Mouse (Mus musculus) heart, embryonic 11.5 days (tissue): ENCODE results near the gene Scgb2a2. TPM values are rescaled to one million over a fixed set of nuclear protein-coding genes. Genes with fewer than 3 reads are reported as not detected.
"Not testable (repeated sequence)": the region's sequence is repeated elsewhere in the genome, so short reads cannot be mapped to it uniquely, and the experiment has no call there.

Source experiments
- ATAC-seq: fragments of 200-750 bp; cut with Nextera tagmentation; replicated peaks from 2 replicates; pipeline ENCODE4 v1.8.0; 2017; ENCODE audit warnings: moderate library complexity; ENCODE audit not compliant: insufficient number of reproducible peaks, low FRiP score, low TSS enrichment
- H3K27ac ChIP-seq: fragments of 300-500 bp; sonication (generic); 2 replicates; pipeline ENCODE4 v1.5.1; 2014; ENCODE audit warnings: mild to moderate bottlenecking, low read depth, low read length
- H3K27me3 ChIP-seq: fragments of 300-500 bp; sonication (generic); 2 replicates; pipeline ENCODE4 v1.6.1; 2014; ENCODE audit warnings: mild to moderate bottlenecking, low read length, mixed read lengths; ENCODE audit not compliant: control insufficient read depth, insufficient read depth
- H3K36me3 ChIP-seq: fragments of 300-500 bp; sonication (generic); 2 replicates; pipeline ENCODE4 v1.6.1; 2014; ENCODE audit warnings: mild to moderate bottlenecking, low read length, moderate library complexity, mixed read lengths; ENCODE audit not compliant: control insufficient read depth, insufficient read depth
- H3K4me1 ChIP-seq: fragments of 300-500 bp; sonication (generic); 2 replicates; pipeline ENCODE4 v1.6.1; 2014; ENCODE audit warnings: low read length; ENCODE audit not compliant: control insufficient read depth, insufficient read depth
- H3K4me2 ChIP-seq: fragments of 300-500 bp; sonication (generic); 2 replicates; pipeline ENCODE4 v1.6.1; 2014; ENCODE audit warnings: mild to moderate bottlenecking, moderate library complexity
- H3K4me3 ChIP-seq: fragments of 300-500 bp; sonication (generic); 2 replicates; pipeline ENCODE4 v1.5.1; 2014; ENCODE audit warnings: low read depth, low read length
- H3K9ac ChIP-seq: fragments of 300-500 bp; sonication (generic); 2 replicates; pipeline ENCODE4 v1.6.1; 2014; ENCODE audit warnings: mild to moderate bottlenecking, low read depth, low read length, moderate library complexity
- H3K9me3 ChIP-seq: fragments of 300-500 bp; sonication (generic); replicated peaks from 2 replicates; pipeline ENCODE4 v1.6.1; 2016; ENCODE audit warnings: low read length; ENCODE audit not compliant: control insufficient read depth
- WGBS: fragments of 180-500 bp; shearing (Covaris S2); extraction: QIAGEN DNeasy Blood & Tissue Kit; methylation state at CpG from one replicate; pipeline ENCODE4 v1.1.7; 2014; ENCODE audit not compliant: insufficient replicate concordance; 5-methylcytosine and 5-hydroxymethylcytosine counted together
- polyA plus RNA-seq: library from polyadenylated mRNA; unstranded; fragments of >200 nt; fragmentation: Nextera tagmentation; extraction: Ambion mirVana; gene quantifications from 2 replicates; pipeline ENCODE4 v1.2.1, GENCODE M21; 2014

The Scgb2a2 gene
- polyA plus RNA-seq, result not detected in 2 replicates

- H3K4me1 ChIP-seq, result no peaks in the 10 kb centered on the region
- no peaks in the 10 kb centered on the region for H3K27me3 ChIP-seq
- no peak within 1 kb of the TSS for H3K4me2 ChIP-seq
- H3K36me3 ChIP-seq, result no peaks in the 10 kb centered on the region
- no peaks in the 10 kb centered on the region for H3K9me3 ChIP-seq
- no peak for ATAC-seq
- no peak within 1 kb of the TSS for H3K9ac ChIP-seq
- no peak within 1 kb of the TSS for H3K27ac ChIP-seq
- 64% methylated on average over 2 of the region's 2 CpGs for WGBS
- no peak within 1 kb of the TSS for H3K4me3 ChIP-seq
These were observed at the start of gene Scgb2a2 for GRCm38 (mm10) chr19:9847262-9847661. Gene Scgb2a2 (plus strand): TSS chr19:9847562.

GRCm38 (mm10) chr19:9836581-9837340, 10.6 kb upstream of the Scgb2a2 start:
- H3K36me3 ChIP-seq, H3K9me3 ChIP-seq, H3K4me1 ChIP-seq, H3K9ac ChIP-seq, H3K4me3 ChIP-seq, H3K27me3 ChIP-seq, H3K4me2 ChIP-seq, H3K27ac ChIP-seq: not testable (repeated sequence)
- peak; percentile 63; the same call in 1 of the 2 replicates for ATAC-seq
- WGBS, result 12% methylated on average over 18 of the region's 21 CpGs

- Histone ChIP-seq H3K27ac (no peak overlapping the region), H3K4me3 (no peak overlapping the region), H3K9me3 (no peaks in the 10 kb centered on the region), H3K27me3 (no peaks in the 10 kb centered on the region), H3K4me2 (no peak overlapping the region), H3K4me1 (no peaks in the 10 kb centered on the region), H3K36me3 (no peaks in the 10 kb centered on the region), H3K9ac (no peak overlapping the region)
- 53% methylated on average over 2 of the region's 2 CpGs for WGBS
- ATAC-seq, result no peak; the same call in 1 of the 2 replicates
These were observed 10.0 kb upstream of the Scgb2a2 start for GRCm38 (mm10) chr19:9837341-9837715.

- not testable (repeated sequence) for H3K4me1 ChIP-seq, H3K9me3 ChIP-seq, H3K4me2 ChIP-seq, H3K27ac ChIP-seq, ATAC-seq, H3K4me3 ChIP-seq, H3K27me3 ChIP-seq, H3K9ac ChIP-seq, H3K36me3 ChIP-seq
- WGBS, result 64% methylated on average over 3 of the region's 3 CpGs
These were observed 2.2 kb downstream of the Scgb2a2 start for GRCm38 (mm10) chr19:9849368-9850075.

- not testable (repeated sequence) for H3K4me1 ChIP-seq, H3K9ac ChIP-seq, H3K9me3 ChIP-seq, H3K27ac ChIP-seq, H3K4me3 ChIP-seq, H3K4me2 ChIP-seq, ATAC-seq, H3K27me3 ChIP-seq, H3K36me3 ChIP-seq
- 88% methylated on average over 2 of the region's 3 CpGs for WGBS
These were observed 13.5 kb downstream of the Scgb2a2 start for GRCm38 (mm10) chr19:9860821-9861220.

GRCm38 (mm10) chr19:9864856-9865255, 17.5 kb downstream of the Scgb2a2 start:
- no peak for ATAC-seq
- no peak overlapping the region for H3K4me2 ChIP-seq
- 83% methylated on average over 1 of the region's 1 CpGs for WGBS
- no peaks in the 10 kb centered on the region for H3K4me1 ChIP-seq
- no peaks in the 10 kb centered on the region for H3K36me3 ChIP-seq
- no peaks in the 10 kb centered on the region for H3K9me3 ChIP-seq
- no peaks in the 10 kb centered on the region for H3K27me3 ChIP-seq
- H3K27ac ChIP-seq, result no peak overlapping the region
- no peak overlapping the region for H3K9ac ChIP-seq
- H3K4me3 ChIP-seq, result no peak overlapping the region

- H3K4me2 ChIP-seq, result no peak overlapping the region
- no peak for ATAC-seq
- H3K27me3 ChIP-seq, result no peaks in the 10 kb centered on the region
- no peaks in the 10 kb centered on the region for H3K4me1 ChIP-seq
- no peaks in the 10 kb centered on the region for H3K9me3 ChIP-seq
- H3K36me3 ChIP-seq, result peaks cover 3% of the 10 kb centered on the region; the same call in 1 of the 2 replicates
- no peak overlapping the region for H3K27ac ChIP-seq
- no peak overlapping the region for H3K9ac ChIP-seq
- no peak overlapping the region for H3K4me3 ChIP-seq
These were observed 18.1 kb downstream of the Scgb2a2 start for GRCm38 (mm10) chr19:9865466-9865865.

GRCm38 (mm10) chr19:9878186-9878835, 30.9 kb downstream of the Scgb2a2 start:
- H3K27ac ChIP-seq, result no peak overlapping the region
- H3K36me3 ChIP-seq, result peaks cover 57% of the 10 kb centered on the region
- 92% methylated on average over 20 of the region's 20 CpGs for WGBS
- H3K9me3 ChIP-seq, result no peaks in the 10 kb centered on the region
- no peak overlapping the region for H3K4me3 ChIP-seq
- H3K9ac ChIP-seq, result no peak overlapping the region
- no peaks in the 10 kb centered on the region for H3K4me1 ChIP-seq
- no peak overlapping the region for H3K4me2 ChIP-seq
- no peak for ATAC-seq
- H3K27me3 ChIP-seq, result no peaks in the 10 kb centered on the region
